Mouse (Mus musculus) gastrocnemius, adult 18-20 months (tissue): ENCODE data around the gene Lrrc46. TPM values are rescaled to one million over a fixed set of nuclear protein-coding genes. Genes with fewer than 3 reads are reported as not detected.
A peak's percentile ranks its signal among the peaks of the same experiment; 100 is the strongest.

Source experiments
- DNase-seq: peaks from one replicate; pipeline ENCODE4 v3.0.0; 2021; ENCODE audit warnings: low spot score
- long read RNA-seq, 2 experiments: library from polyadenylated mRNA; stranded (forward); transcript quantifications; one replicate each; pipeline ENCODE4 v2.0.0; 2021
- total RNA-seq, 2 experiments: library from RNA; stranded (reverse); gene quantifications; 2 replicates each; pipeline ENCODE4 v1.2.3; 2021

The Lrrc46 gene
- under 1 TPM in 1 of 2 experiments, not detected in 1; 0.16 TPM for total RNA-seq
- long read RNA-seq, experiment 1: 0 reads
- long read RNA-seq, experiment 2, partial matches to known transcripts: 0 of 1 reads
- long read RNA-seq, experiment 2, other reads (novel, unspliced or antisense): 0 of 1 reads

DNA sequence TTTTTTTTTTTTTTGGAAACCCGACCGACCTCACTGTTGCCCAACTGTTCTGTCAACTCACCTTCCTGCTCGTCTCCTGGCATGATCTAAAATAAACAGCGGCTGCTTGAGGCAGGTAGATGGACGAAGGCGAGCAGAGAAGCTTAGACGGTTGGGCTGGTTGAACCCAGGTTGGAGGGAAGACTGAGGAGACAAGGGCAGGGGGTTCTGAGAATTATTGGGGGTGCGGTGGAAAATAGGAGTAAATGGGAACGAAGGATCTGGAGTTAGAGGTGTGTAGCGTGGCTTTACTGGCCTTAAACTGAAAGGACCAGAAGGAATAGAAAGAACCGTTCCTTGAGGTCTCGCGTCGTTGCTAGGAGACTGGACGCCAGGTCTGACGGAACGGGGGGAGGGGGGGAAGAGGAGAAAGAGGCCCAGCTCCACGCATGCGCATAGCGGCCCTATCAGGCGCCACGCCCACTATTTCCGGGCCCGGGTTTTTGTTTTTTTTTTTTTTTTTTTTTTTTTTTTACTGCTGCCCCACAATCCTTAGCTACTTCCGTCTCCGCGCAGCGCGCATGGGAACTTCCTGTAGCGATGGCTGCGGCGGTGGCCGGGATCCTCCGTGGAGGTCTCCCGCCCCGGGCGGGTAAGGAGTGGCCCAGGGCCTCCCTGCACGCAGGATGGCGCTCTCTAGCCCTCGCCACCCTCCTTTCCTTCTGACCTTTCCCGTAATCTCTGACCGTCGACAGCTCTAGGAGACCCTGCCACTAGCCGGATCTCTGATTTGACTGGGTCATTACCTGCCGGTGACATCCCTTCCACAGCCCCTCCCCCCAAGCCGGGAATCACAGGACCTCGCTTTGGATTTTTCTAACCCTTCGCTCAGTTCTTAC is at the start of gene Lrrc46, which contains the start of gene Mrpl10:
Gene Lrrc46 (minus strand): TSS at position 386 of the 878 bp plus-strand sequence.
Gene Mrpl10 (plus strand): TSS at position 539 of the 878 bp plus-strand sequence.
- peak; percentile 88 for DNase-seq

- no peak for DNase-seq
Measured at GRCm38 (mm10) chr11:97086365-97086764, 45.2 kb upstream of the Lrrc46 start.

- DNase-seq: no peak
Measured at GRCm38 (mm10) chr11:97084821-97085505, 43.8 kb upstream of the Lrrc46 start.

DNA sequence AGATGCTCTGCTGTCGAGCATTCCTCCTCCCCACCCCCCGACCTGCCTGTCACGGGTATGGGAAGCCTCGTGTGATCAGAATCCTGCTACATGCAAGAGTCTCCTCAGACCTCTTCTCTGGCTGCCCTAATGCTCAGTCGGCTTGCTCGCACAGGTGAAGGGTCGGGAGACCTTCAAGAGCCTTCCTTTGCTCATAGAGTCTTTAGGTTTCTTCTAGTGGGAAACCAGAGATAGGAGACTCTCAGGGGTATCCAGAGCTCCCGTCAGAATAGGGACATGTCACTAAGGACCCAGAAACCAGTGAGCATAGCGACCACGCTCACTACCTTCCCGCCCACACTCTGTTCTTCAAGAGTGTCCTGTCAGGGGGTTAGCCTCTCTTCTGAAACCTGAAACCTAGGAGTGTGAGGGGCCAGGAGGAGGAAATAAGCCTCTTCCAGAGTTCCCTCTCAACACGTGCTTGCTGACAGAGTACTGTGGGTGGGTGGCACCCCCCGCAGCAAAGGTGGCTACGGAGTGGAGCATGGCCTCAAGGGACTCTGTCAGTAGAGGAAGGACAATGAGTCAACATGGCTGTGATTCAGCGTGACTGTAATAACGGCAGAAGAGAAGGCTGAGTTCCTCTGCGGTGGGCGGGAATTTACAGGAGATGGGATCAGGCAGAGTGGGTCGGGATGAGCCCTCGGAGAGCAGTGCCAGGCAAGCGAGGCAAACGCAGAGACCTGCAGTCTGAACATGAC is 42.4 kb upstream of the Lrrc46 start:
- DNase-seq: no peak

- DNase-seq: peak; percentile 58
Measured at GRCm38 (mm10) chr11:97082977-97083376, 41.8 kb upstream of the Lrrc46 start.

GRCm38 (mm10) chr11:97080291-97080690 is 39.1 kb upstream of the Lrrc46 start:
- no peak for DNase-seq

DNA sequence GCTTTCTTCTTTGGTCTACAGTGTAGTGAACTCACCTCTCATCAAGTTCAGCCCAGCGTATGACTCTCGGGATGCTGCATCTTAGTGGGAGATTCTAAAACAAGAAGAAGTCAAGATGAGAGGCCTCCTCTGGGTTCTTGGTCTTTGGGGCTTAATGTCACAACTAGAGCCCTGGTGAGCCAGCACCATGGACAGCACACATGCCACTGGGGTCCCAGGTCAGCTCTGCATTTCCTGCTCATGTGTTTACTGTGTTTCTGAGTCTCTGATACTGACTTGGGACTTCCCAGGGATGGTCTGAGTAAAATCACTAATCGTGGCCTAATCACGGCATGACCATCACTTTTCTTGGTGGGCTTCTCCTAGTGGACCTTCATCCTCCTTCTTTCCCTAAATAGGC is 37.5 kb upstream of the Lrrc46 start:
- no peak for DNase-seq

DNA sequence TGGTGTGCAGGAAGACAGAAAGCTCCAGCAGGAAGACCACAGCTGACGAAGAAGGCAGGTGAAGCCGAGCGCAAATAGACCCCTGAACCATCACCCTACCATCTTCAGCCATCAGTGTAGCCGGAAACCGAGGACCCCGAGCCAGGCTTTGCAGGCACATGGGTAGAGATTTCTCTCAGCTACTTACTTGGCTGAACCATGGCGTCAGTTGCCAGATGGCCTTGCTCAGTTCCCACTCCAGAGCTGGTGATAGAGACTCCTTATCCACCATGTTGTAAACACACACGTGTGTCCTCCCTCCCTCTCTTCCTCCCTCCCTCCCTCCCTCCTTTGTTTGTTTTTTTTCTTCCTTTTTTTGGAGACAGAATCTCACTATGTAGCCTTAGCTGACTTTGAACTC is 33.0 kb upstream of the Lrrc46 start:
- no peak for DNase-seq

DNA sequence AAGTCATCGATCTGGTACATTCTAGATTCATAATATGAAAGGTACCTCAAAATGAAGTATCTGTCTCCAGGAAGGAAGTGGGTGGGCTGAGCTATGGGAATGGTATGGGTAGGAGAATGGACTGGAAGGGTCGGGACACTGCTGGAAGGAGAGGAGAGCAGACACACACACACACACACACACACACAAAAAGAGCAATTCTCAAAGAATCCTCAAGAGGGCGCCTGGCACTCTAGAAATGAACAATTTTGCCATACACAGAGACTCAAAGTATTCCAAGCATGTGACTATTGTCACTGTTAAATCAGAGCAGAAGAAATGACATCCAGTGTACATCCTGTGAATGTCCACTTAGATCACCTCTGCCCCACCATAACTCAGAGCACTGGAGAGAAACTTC is 31.3 kb upstream of the Lrrc46 start:
- peak; percentile 40 for DNase-seq

- peak; percentile 60 for DNase-seq
Measured at GRCm38 (mm10) chr11:97071129-97071528, 29.9 kb upstream of the Lrrc46 start.

DNA sequence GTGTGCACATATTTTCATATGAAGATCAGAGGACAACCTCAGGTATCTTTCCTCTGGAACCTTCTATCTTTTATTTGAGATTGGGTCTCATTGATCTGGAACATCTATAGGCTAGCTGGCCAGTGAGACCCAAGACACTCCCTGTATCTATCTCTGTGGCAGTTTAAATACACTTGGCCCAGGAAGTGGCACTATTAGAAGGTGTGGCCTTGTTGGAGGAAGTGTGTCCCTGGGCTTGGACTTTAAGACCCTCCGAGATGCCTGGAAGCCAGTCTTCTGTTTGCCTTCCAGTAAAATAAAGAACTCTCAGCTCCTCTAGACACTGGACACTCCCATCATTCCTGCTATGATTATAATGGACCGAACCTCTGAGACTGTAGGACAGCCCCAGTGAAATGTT is 28.6 kb upstream of the Lrrc46 start:
- DNase-seq: no peak

GRCm38 (mm10) chr11:97069333-97069732 is 28.1 kb upstream of the Lrrc46 start:
- no peak for DNase-seq

DNA sequence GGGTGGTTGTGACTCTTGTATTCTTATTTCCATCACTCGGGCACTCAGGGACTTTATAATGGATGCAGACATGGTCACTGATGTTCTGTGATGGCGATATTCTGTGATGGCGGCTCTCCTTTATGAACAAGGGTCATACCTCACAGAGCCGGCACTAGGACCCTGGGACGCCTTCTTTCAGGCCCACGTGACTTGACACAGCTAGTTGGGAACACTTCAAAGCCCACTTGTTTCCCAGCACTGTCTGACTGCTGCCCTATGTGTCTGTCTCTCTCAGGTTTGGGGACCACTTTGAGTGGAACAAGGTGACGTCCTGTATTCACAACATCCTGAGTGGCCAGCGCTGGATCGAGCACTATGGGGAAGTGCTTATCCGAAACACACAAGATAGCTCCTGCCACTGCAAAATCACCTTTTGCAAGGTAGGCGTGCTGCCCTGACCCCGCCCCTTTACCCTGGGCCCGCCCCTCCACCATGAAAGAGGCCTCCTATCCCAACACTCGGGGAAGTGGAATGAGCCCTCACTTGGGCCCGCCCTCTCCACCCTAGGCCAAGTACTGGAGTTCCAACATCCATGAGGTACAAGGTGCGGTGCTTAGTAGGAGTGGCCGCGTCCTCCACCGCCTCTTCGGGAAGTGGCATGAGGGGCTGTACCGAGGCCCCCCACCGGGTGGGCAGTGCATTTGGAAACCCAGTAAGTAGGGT is 25.6 kb upstream of the Lrrc46 start:
- DNase-seq: no peak

DNA sequence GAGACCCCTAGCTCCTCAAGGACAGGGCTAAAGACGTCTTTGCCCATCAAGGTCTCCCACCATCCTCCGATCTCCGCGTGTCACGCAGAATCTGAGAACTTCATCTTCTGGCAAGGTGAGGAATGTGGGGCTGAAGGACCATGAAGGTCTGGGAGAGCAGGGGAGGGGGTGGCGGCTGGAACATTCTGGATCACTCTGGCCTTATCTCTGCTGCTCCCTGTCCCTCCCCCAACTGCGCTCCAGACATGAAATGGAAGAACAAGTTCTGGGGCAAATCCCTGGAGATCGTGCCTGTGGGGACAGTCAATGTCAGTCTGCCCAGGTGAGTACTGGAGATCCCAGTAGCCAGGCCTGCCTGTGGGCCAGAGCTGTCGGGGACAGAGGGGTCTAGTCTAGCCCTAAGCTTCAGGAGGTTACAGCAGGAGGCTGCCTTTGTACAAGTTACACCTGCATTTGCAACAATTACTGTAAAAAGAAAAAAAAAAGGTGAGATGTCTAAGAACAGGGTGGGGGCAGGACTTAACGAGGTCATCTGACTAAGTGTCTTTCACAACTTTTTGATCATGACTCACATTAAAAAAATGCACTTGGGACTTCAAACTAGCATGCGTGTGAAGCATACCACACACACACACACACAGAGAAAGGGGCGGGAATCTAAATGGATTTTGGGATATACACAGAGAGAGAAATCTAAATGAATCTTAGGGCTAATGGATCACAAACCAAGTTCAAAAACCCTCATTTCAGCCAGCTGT is 24.5 kb upstream of the Lrrc46 start:
- no peak for DNase-seq

- DNase-seq: no peak
Measured at GRCm38 (mm10) chr11:97063921-97064295, 22.7 kb upstream of the Lrrc46 start.

DNA sequence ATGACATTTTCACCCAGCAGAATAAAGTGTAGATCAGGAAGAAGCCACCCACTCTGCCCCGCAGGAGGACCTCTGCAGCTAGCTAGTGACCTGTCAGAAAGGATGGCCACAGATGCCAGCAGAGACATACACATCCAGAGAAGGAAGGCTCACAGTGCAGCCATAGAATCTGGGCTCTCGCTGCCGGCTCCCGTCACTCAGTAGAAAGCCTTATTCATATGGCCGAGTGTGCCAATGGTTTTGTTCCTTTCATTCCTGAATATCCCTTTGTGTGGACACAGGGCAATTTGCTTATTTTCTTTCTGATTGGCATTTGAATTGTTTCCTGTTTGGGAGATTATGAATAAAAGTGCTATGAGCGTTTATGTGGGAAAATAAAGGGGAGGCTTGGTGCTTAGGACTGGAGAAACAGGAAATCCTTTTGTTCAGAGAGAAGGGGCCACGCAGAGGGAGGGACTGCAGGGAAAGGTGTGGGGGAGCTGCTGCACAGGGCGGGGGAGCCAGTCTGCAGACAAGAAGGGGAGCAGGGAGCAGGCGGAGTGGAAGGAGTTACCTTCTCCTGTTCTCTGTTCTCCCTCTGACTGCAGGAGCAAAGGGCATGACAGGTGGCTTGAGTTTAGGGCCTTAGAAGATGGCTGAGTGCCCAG is 22.2 kb upstream of the Lrrc46 start:
- no peak for DNase-seq

DNA sequence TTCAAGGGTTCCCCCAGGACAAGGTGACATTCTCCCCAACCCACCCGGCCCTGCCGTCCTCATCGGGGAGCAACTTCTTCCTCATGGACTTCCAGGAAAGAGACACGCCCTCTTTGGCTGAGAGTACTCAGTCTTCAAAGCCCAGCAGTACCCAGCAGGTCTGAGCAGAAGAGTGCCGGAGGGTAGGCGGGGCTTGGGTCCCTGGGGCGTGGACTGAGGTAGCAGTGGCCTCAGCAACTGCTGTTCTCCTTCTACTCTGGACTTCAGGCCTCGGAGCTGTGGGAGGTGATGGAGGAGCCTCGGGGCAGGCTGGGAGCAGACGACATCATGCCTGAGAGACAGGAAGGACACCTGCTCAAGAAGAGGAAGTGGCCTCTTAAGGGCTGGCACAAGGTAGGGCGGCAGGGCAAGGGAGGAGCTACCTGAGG is 11.0 kb upstream of the Lrrc46 start:
- DNase-seq: no peak

DNA sequence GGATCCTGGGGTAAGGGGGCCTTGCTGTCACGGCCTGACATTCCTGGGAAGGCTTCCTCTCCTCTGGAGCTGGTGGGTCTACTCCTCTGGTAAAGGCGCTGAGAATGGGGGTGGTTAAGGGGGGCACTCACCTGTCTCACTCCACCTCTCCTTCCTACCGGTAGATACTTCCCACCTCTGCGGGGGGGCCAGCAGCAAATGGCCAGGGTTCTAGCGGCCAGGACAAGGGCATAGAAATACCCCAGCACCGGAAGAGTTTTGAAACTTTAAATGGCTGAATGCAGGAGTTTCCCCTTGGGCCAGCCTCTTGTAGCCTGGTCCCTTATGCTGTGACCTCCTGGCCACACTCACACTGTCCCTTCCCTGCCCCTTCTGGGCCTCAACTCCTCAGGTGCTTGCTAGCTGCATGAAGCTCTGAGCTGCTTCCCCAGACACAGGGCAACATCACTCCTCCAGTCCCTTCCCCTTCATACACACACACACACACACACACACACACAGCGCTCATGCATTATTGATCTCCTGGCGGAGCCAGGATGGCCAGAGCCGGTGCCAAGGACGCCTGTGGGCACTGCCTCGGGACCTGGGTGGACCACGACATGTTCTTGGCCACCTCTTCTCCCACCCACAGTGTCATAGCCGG is 9.9 kb upstream of the Lrrc46 start:
- DNase-seq: no peak

DNA sequence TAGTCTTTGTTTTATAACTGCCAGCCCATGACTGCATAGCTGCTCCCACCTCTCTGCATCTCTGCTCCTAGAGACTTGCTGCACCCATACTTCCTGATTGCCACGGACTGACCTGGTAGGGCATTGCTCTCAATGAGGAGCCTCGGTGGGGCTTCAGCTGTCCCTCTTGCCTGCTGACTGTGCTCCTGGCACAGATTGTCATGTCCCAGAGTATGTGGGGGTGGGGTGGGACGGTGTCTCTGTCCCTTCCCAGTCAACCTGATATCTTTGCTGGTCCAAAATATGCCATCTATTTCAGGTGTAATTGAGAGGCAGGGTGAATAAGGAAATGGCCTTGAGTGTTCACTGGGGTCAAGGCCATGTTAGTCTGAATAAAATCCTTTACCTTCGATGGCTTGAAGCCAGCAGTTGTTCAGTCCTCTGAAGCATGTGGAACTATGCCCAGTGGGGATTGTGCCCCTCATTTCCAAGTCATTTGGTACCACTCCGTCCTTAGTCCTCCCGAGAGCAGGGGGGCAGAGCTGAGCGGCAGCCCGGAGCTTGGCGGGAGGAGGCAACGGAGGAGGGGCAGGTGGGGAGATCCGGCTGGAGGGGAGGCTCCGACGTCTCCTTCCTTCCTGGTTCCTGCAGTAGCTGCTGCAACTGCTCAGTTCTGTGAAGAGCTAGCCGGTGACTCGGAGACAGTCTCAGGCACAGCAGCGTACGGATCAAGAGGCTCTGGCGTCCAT is 9.2 kb upstream of the Lrrc46 start, which contains the start of gene Osbpl7:
Gene Osbpl7 (plus strand): TSS at position 413 of the 728 bp plus-strand sequence.
- peak; percentile 60 for DNase-seq
